Mouse (Mus musculus): ENCODE measurements at regions not wholly inside any gene's neighbourhood (a gene's known extent, or its start where the extent isn't known, plus 50 kb on each side); places are given as distances from the start of the nearest gene placed in this dataset.

GRCm38 (mm10) chr13:111977769-111978674, 169.2 kb upstream of the Map3k1 start:
- DNase-seq (ENCODE audit: low spot score) = peak; percentile 42

GRCm38 (mm10) chr13:111978675-111979020, 169.9 kb upstream of the Map3k1 start:
- DNase-seq (ENCODE audit: low spot score) = no peak

GRCm38 (mm10) chr13:111979428-111980204, 170.8 kb upstream of the Map3k1 start:
- DNase-seq (ENCODE audit: low spot score) = no peak

- DNase-seq (ENCODE audit: low spot score) = no peak
Observed at GRCm38 (mm10) chr13:111980205-111980595, 171.4 kb upstream of the Map3k1 start.

GRCm38 (mm10) chr13:111981103-111981502, 172.3 kb upstream of the Map3k1 start:
- no peak for DNase-seq (ENCODE audit: low spot score)

GRCm38 (mm10) chr13:111982796-111983460, 174.1 kb upstream of the Map3k1 start:
- DNase-seq (ENCODE audit: low spot score) = no peak

GRCm38 (mm10) chr13:111984081-111984574, 175.3 kb upstream of the Map3k1 start:
- peak; percentile 45 for DNase-seq (ENCODE audit: low spot score)

- DNase-seq (ENCODE audit: low spot score) = no peak
Observed at GRCm38 (mm10) chr13:111985406-111985805, 176.6 kb upstream of the Map3k1 start.

GRCm38 (mm10) chr13:111986681-111987080, 177.9 kb upstream of the Map3k1 start:
- no peak for DNase-seq (ENCODE audit: low spot score)

GRCm38 (mm10) chr13:111987420-111987819, 178.6 kb upstream of the Map3k1 start:
- DNase-seq (ENCODE audit: low spot score) = no peak

- DNase-seq (ENCODE audit: low spot score) = no peak
Observed at GRCm38 (mm10) chr13:111990913-111991534, 182.2 kb upstream of the Map3k1 start.

GRCm38 (mm10) chr13:111992075-111992847, 183.5 kb upstream of the Map3k1 start:
- no peak for DNase-seq (ENCODE audit: low spot score)

- DNase-seq (ENCODE audit: low spot score) = no peak
Observed at GRCm38 (mm10) chr13:111994862-111995490, 186.2 kb upstream of the Map3k1 start.

- no peak for DNase-seq (ENCODE audit: low spot score)
Observed at GRCm38 (mm10) chr13:111995716-111996115, 186.9 kb upstream of the Map3k1 start.

- DNase-seq (ENCODE audit: low spot score) = no peak
Observed at GRCm38 (mm10) chr13:111996910-111997309, 188.1 kb upstream of the Map3k1 start.

GRCm38 (mm10) chr13:111997980-111998945, 189.5 kb upstream of the Map3k1 start:
- no peak for DNase-seq (ENCODE audit: low spot score)

GRCm38 (mm10) chr13:111999647-112000292, 191.0 kb upstream of the Map3k1 start:
- no peak for DNase-seq (ENCODE audit: low spot score)

- DNase-seq (ENCODE audit: low spot score) = no peak
Observed at GRCm38 (mm10) chr13:112000293-112000665, 191.5 kb upstream of the Map3k1 start.

GRCm38 (mm10) chr13:112000696-112001095, 191.9 kb upstream of the Map3k1 start:
- DNase-seq (ENCODE audit: low spot score) = no peak
